Mouse (Mus musculus) MEL-GATA-1-ER (cell line): Measurements from ENCODE around the gene Mettl23.

Experiments used
- DNase-seq: peaks from one replicate; pipeline ENCODE4 v3.0.0-alpha.2; 2012; ENCODE audit warnings: low read depth; ENCODE audit errors: extremely low read depth

Mettl23 gene

GRCm38 (mm10) chr11:116878454-116878853 is 35.4 kb downstream of the Mettl23 start:
- no peak for DNase-seq

- DNase-seq = no peak
Measured at GRCm38 (mm10) chr11:116880839-116881238, 37.8 kb downstream of the Mettl23 start.

GRCm38 (mm10) chr11:116881440-116881839 is 38.4 kb downstream of the Mettl23 start:
- DNase-seq = no peak

- no peak for DNase-seq
Measured at GRCm38 (mm10) chr11:116882446-116882845, 39.4 kb downstream of the Mettl23 start.

- no peak for DNase-seq
Measured at GRCm38 (mm10) chr11:116884061-116884460, 41.0 kb downstream of the Mettl23 start.

- DNase-seq = peak; percentile 61
Measured at GRCm38 (mm10) chr11:116885275-116886151, 42.4 kb downstream of the Mettl23 start.

- DNase-seq = no peak
Measured at GRCm38 (mm10) chr11:116887136-116887535, 44.1 kb downstream of the Mettl23 start.

GRCm38 (mm10) chr11:116893532-116894442 is 50.7 kb downstream of the Mettl23 start:
- DNase-seq = no peak

GRCm38 (mm10) chr11:116895402-116895801 is 52.3 kb downstream of the Mettl23 start:
- DNase-seq = no peak

GRCm38 (mm10) chr11:116899247-116899646 is 56.2 kb downstream of the Mettl23 start:
- DNase-seq = no peak

- peak; percentile 17 for DNase-seq
Measured at GRCm38 (mm10) chr11:116902588-116902987, 59.5 kb downstream of the Mettl23 start.
